Mouse (Mus musculus) embryonic facial prominence, embryonic 13.5 days (tissue): ENCODE results near the gene Olfr878. TPM values are rescaled to one million over a fixed set of nuclear protein-coding genes. Genes with fewer than 3 reads are reported as not detected.

Experiments
- ATAC-seq: fragments of 200-750 bp; cut with Nextera tagmentation; 2 replicates; pipeline ENCODE4 v1.8.0; 2017; ENCODE audit warnings: low read depth; ENCODE audit not compliant: insufficient number of reproducible peaks, insufficient read depth, low FRiP score, low TSS enrichment
- H3K27ac ChIP-seq: fragments of 300-500 bp; sonication (generic); 2 replicates; pipeline ENCODE4 v1.5.1; 2015; ENCODE audit warnings: moderate library complexity, mild to moderate bottlenecking, inconsistent platforms
- H3K27me3 ChIP-seq: fragments of 300-500 bp; sonication (generic); 2 replicates; pipeline ENCODE4 v1.6.1; 2015; ENCODE audit warnings: mild to moderate bottlenecking, inconsistent platforms
- H3K36me3 ChIP-seq: fragments of 300-500 bp; sonication (generic); 2 replicates; pipeline ENCODE4 v1.6.1; 2015; ENCODE audit warnings: mild to moderate bottlenecking, inconsistent platforms
- H3K4me1 ChIP-seq: fragments of 300-500 bp; sonication (generic); 2 replicates; pipeline ENCODE4 v1.6.1; 2015; ENCODE audit warnings: inconsistent platforms
- H3K4me2 ChIP-seq: fragments of 300-500 bp; sonication (generic); 2 replicates; pipeline ENCODE4 v1.6.1; 2015; ENCODE audit warnings: moderate library complexity, mild to moderate bottlenecking, inconsistent platforms
- H3K4me3 ChIP-seq: fragments of 300-500 bp; sonication (generic); 2 replicates; pipeline ENCODE4 v1.5.1; 2015; ENCODE audit warnings: mild to moderate bottlenecking, inconsistent platforms
- H3K9ac ChIP-seq: fragments of 300-500 bp; sonication (generic); 2 replicates; pipeline ENCODE4 v1.6.1; 2015; ENCODE audit warnings: mild to moderate bottlenecking, inconsistent platforms
- H3K9me3 ChIP-seq: fragments of 300-500 bp; sonication (generic); 2 replicates; pipeline ENCODE4 v1.6.1; 2016; ENCODE audit warnings: inconsistent platforms
- WGBS: fragments of 180-500 bp; shearing (Covaris S2); methylation state at CpG from one replicate; pipeline ENCODE4 v1.1.7; 2015; ENCODE audit warnings: mixed read lengths; 5-methylcytosine and 5-hydroxymethylcytosine counted together
- polyA plus RNA-seq: library from polyadenylated mRNA; unstranded; fragments of >200 nt; fragmentation: Nextera tagmentation; extraction: Ambion mirVana; gene quantifications from 2 replicates; pipeline ENCODE4 v1.2.1, GENCODE M21; 2015

The Olfr878 gene
- not detected in 2 replicates for polyA plus RNA-seq

- H3K9me3 ChIP-seq: no peaks in the 10 kb centered on the region
- no peaks in the 10 kb centered on the region for H3K4me1 ChIP-seq
- no peak within 1 kb of the TSS for H3K9ac ChIP-seq
- no peak within 1 kb of the TSS for H3K4me3 ChIP-seq
- H3K27ac ChIP-seq: no peak within 1 kb of the TSS
- ATAC-seq: no peak
- 70% methylated on average over 2 of the region's 2 CpGs for WGBS
- H3K36me3 ChIP-seq: no peaks in the 10 kb centered on the region
- no peaks in the 10 kb centered on the region for H3K27me3 ChIP-seq
- no peak within 1 kb of the TSS for H3K4me2 ChIP-seq
These were observed at the start of gene Olfr878 for GRCm38 (mm10) chr9:37917540-37917939. TSS of gene Olfr878 (plus strand) at chr9:37917840.

GRCm38 (mm10) chr9:37870246-37870645, 47.4 kb upstream of the Olfr878 start:
- H3K4me2 ChIP-seq: no peak overlapping the region
- no peak overlapping the region for H3K27ac ChIP-seq
- no peak overlapping the region for H3K9ac ChIP-seq
- no peaks in the 10 kb centered on the region for H3K27me3 ChIP-seq
- no peaks in the 10 kb centered on the region for H3K9me3 ChIP-seq
- no peaks in the 10 kb centered on the region for H3K36me3 ChIP-seq
- ATAC-seq: no peak
- no peaks in the 10 kb centered on the region for H3K4me1 ChIP-seq
- WGBS: 48% methylated on average over 1 of the region's 1 CpGs
- H3K4me3 ChIP-seq: no peak overlapping the region

GRCm38 (mm10) chr9:37871097-37871496, 46.5 kb upstream of the Olfr878 start:
- Histone ChIP-seq H3K9ac (no peak overlapping the region), H3K4me2 (no peak overlapping the region), H3K4me3 (no peak overlapping the region), H3K27ac (no peak overlapping the region), H3K4me1 (no peaks in the 10 kb centered on the region), H3K36me3 (no peaks in the 10 kb centered on the region), H3K27me3 (no peaks in the 10 kb centered on the region), H3K9me3 (no peaks in the 10 kb centered on the region)
- WGBS: 75% methylated on average over 1 of the region's 1 CpGs
- no peak for ATAC-seq

- Histone ChIP-seq H3K4me2 (no peak overlapping the region), H3K4me1 (no peaks in the 10 kb centered on the region), H3K9me3 (no peaks in the 10 kb centered on the region), H3K27ac (no peak overlapping the region), H3K36me3 (no peaks in the 10 kb centered on the region), H3K4me3 (no peak overlapping the region), H3K9ac (no peak overlapping the region), H3K27me3 (no peaks in the 10 kb centered on the region)
- ATAC-seq: no peak
- 57% methylated on average over 1 of the region's 1 CpGs for WGBS
These were observed 46.1 kb upstream of the Olfr878 start for GRCm38 (mm10) chr9:37871536-37871935.

- no peaks in the 10 kb centered on the region for H3K4me1 ChIP-seq
- no peak overlapping the region for H3K27ac ChIP-seq
- no peak overlapping the region for H3K4me3 ChIP-seq
- WGBS: 33% methylated on average over 2 of the region's 2 CpGs
- H3K9me3 ChIP-seq: no peaks in the 10 kb centered on the region
- H3K27me3 ChIP-seq: no peaks in the 10 kb centered on the region
- no peaks in the 10 kb centered on the region for H3K36me3 ChIP-seq
- no peak for ATAC-seq
- no peak overlapping the region for H3K9ac ChIP-seq
- no peak overlapping the region for H3K4me2 ChIP-seq
These were observed 26.7 kb upstream of the Olfr878 start for GRCm38 (mm10) chr9:37890960-37891359.

GRCm38 (mm10) chr9:37896661-37897060, 21.0 kb upstream of the Olfr878 start, which contains the start of gene Olfr145:
TSS of gene Olfr145 (plus strand) at chr9:37896724.
- no peak for ATAC-seq
- WGBS: 60% methylated on average over 2 of the region's 2 CpGs
- Histone ChIP-seq H3K9ac (no peak within 1 kb of the TSS), H3K9me3 (no peaks in the 10 kb centered on the region), H3K27ac (no peak within 1 kb of the TSS), H3K36me3 (no peaks in the 10 kb centered on the region), H3K4me3 (no peak within 1 kb of the TSS), H3K4me1 (no peaks in the 10 kb centered on the region), H3K4me2 (no peak within 1 kb of the TSS), H3K27me3 (no peaks in the 10 kb centered on the region)

- Histone ChIP-seq H3K9me3 (no peaks in the 10 kb centered on the region), H3K9ac (no peak overlapping the region), H3K27ac (no peak overlapping the region), H3K4me3 (no peak overlapping the region), H3K27me3 (no peaks in the 10 kb centered on the region), H3K4me2 (no peak overlapping the region), H3K4me1 (no peaks in the 10 kb centered on the region), H3K36me3 (no peaks in the 10 kb centered on the region)
- ATAC-seq: no peak
- WGBS: 63% methylated on average over 3 of the region's 3 CpGs
These were observed 12.1 kb upstream of the Olfr878 start for GRCm38 (mm10) chr9:37905555-37905954.

GRCm38 (mm10) chr9:37918018-37918417, 378 bp downstream of the Olfr878 start:
- no peak overlapping the region for H3K4me3 ChIP-seq
- H3K36me3 ChIP-seq: no peaks in the 10 kb centered on the region
- no peak overlapping the region for H3K4me2 ChIP-seq
- H3K4me1 ChIP-seq: no peaks in the 10 kb centered on the region
- no peak for ATAC-seq
- no peak overlapping the region for H3K9ac ChIP-seq
- no peaks in the 10 kb centered on the region for H3K9me3 ChIP-seq
- H3K27me3 ChIP-seq: no peaks in the 10 kb centered on the region
- 40% methylated on average over 1 of the region's 1 CpGs for WGBS
- H3K27ac ChIP-seq: no peak overlapping the region

GRCm38 (mm10) chr9:37924194-37924593, 6.6 kb downstream of the Olfr878 start:
- ATAC-seq: no peak
- Histone ChIP-seq H3K9me3 (no peaks in the 10 kb centered on the region), H3K36me3 (no peaks in the 10 kb centered on the region), H3K4me2 (no peak overlapping the region), H3K27ac (no peak overlapping the region), H3K4me1 (no peaks in the 10 kb centered on the region), H3K9ac (no peak overlapping the region), H3K27me3 (no peaks in the 10 kb centered on the region), H3K4me3 (no peak overlapping the region)
- 76% methylated on average over 5 of the region's 5 CpGs for WGBS

- H3K4me3 ChIP-seq: no peak overlapping the region
- no peak for ATAC-seq
- H3K4me2 ChIP-seq: no peak overlapping the region
- H3K9ac ChIP-seq: no peak overlapping the region
- H3K4me1 ChIP-seq: no peaks in the 10 kb centered on the region
- no peaks in the 10 kb centered on the region for H3K9me3 ChIP-seq
- no peaks in the 10 kb centered on the region for H3K27me3 ChIP-seq
- WGBS: 70% methylated on average over 2 of the region's 2 CpGs
- no peaks in the 10 kb centered on the region for H3K36me3 ChIP-seq
- H3K27ac ChIP-seq: no peak overlapping the region
These were observed 7.8 kb downstream of the Olfr878 start for GRCm38 (mm10) chr9:37925445-37925844.

- Histone ChIP-seq H3K36me3 (no peaks in the 10 kb centered on the region), H3K9ac (no peak overlapping the region), H3K4me1 (no peaks in the 10 kb centered on the region), H3K9me3 (no peaks in the 10 kb centered on the region), H3K4me3 (no peak overlapping the region), H3K4me2 (no peak overlapping the region), H3K27me3 (no peaks in the 10 kb centered on the region), H3K27ac (no peak overlapping the region)
- no peak for ATAC-seq
- 51% methylated on average over 3 of the region's 3 CpGs for WGBS
These were observed 8.7 kb downstream of the Olfr878 start for GRCm38 (mm10) chr9:37926019-37927013.

- ATAC-seq: no peak
- Histone ChIP-seq H3K4me3 (no peak overlapping the region), H3K9ac (no peak overlapping the region), H3K27ac (no peak overlapping the region), H3K36me3 (no peaks in the 10 kb centered on the region), H3K9me3 (no peaks in the 10 kb centered on the region), H3K27me3 (no peaks in the 10 kb centered on the region), H3K4me2 (no peak overlapping the region), H3K4me1 (no peaks in the 10 kb centered on the region)
- WGBS: 4% methylated on average over 11 of the region's 11 CpGs
These were observed 14.9 kb downstream of the Olfr878 start for GRCm38 (mm10) chr9:37932519-37932918.
